Mouse (Mus musculus) kidney, adult 11 months (tissue): Measurements from ENCODE around the gene Cep41.
A peak's percentile ranks its signal among the peaks of the same experiment; 100 is the strongest.

ENCODE experiments used
- DNase-seq: peaks from one replicate; pipeline ENCODE4 v3.0.0; 2022

The Cep41 gene

GRCm38 (mm10) chr6:30693350-30693991 lies at the start of gene Cep41:
Gene Cep41, minus strand, starts transcription at chr6:30693749.
- DNase-seq: peak; percentile 94

GRCm38 (mm10) chr6:30739177-30739747 lies 45.7 kb upstream of the Cep41 start:
- no peak for DNase-seq

- DNase-seq: no peak
Observed at GRCm38 (mm10) chr6:30738464-30739006, 45.0 kb upstream of the Cep41 start.

GRCm38 (mm10) chr6:30737548-30738463 lies 44.3 kb upstream of the Cep41 start:
- DNase-seq: no peak

GRCm38 (mm10) chr6:30736864-30737547 lies 43.5 kb upstream of the Cep41 start:
- no peak for DNase-seq

- DNase-seq: no peak
Observed at GRCm38 (mm10) chr6:30736372-30736762, 42.8 kb upstream of the Cep41 start.

- no peak for DNase-seq
Observed at GRCm38 (mm10) chr6:30735728-30736371, 42.3 kb upstream of the Cep41 start.

GRCm38 (mm10) chr6:30734988-30735727 lies 41.6 kb upstream of the Cep41 start:
- no peak for DNase-seq

GRCm38 (mm10) chr6:30734465-30734864 lies 40.9 kb upstream of the Cep41 start:
- no peak for DNase-seq

- DNase-seq: no peak
Observed at GRCm38 (mm10) chr6:30732571-30733130, 39.1 kb upstream of the Cep41 start.

- no peak for DNase-seq
Observed at GRCm38 (mm10) chr6:30730301-30730971, 36.9 kb upstream of the Cep41 start.

- no peak for DNase-seq
Observed at GRCm38 (mm10) chr6:30723331-30723730, 29.8 kb upstream of the Cep41 start, which contains the start of gene Mest. Gene Mest, plus strand, starts transcription at chr6:30723547.

GRCm38 (mm10) chr6:30722385-30723164 lies 29.0 kb upstream of the Cep41 start:
- DNase-seq: no peak

GRCm38 (mm10) chr6:30716796-30717195 lies 23.2 kb upstream of the Cep41 start:
- DNase-seq: no peak

GRCm38 (mm10) chr6:30714891-30715471 lies 21.4 kb upstream of the Cep41 start:
- DNase-seq: no peak

GRCm38 (mm10) chr6:30713896-30714295 lies 20.3 kb upstream of the Cep41 start:
- DNase-seq: no peak

- no peak for DNase-seq
Observed at GRCm38 (mm10) chr6:30713455-30713854, 19.9 kb upstream of the Cep41 start.

GRCm38 (mm10) chr6:30712484-30712883 lies 18.9 kb upstream of the Cep41 start:
- DNase-seq: no peak

GRCm38 (mm10) chr6:30711365-30711763 lies 17.8 kb upstream of the Cep41 start:
- no peak for DNase-seq
